In the genomic region with DNA sequence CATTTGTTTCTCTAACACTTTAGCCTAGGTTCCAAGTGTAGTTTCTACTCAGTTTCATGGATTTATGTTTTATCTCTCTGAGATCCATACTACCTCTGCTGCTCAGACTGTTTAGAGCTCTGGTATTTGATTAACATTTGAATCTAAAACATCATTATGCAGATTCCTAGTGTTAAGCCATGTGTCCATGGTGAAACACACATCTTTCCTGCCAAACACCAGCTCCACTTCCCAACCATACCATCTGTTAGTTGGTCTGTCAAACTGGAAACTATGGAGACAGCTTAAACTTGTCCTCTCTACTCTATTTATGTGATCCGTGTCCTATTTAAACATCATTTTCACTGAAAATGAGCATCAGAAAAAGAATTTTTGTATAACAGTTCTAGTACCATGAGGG, we compare ENCODE assay signal across 19 mouse cellular contexts.
DNase-seq lines count a peak whose midpoint lies in the region; ATAC-seq lines count a peak whose summit lies in the region.
"Had no signal": no experiment of that assay in that cellular context is flagged by ENCODE, and none has a peak within 500 bp of the region (broad histone marks: within the 10 kb centered on the region; RNA-seq: fewer than 3 reads in every experiment).

No protein-coding gene starts in this region.

- ATAC-seq in frontal cortex, adult (ENCODE audit: low TSS enrichment): peak; percentile 97
- ATAC-seq: intestine, embryonic 15.5 days had no signal

- no peak for DNase-seq in frontal cortex, postnatal 14 days (ENCODE audit: low spot score in 2 of 2)
- peak; percentile 31 to 70 for DNase-seq in right cerebral cortex, postnatal 10 days (ENCODE audit: low spot score in 2 of 2)
- DNase-seq in right cerebral cortex, adult 2 months (ENCODE audit: low spot score in 2 of 2): no peak
- peak; percentile 57 for DNase-seq in layer of hippocampus, adult 9-10 months (ENCODE audit: low spot score)
- peak; percentile 90 for DNase-seq in telencephalon, adult 2 months (ENCODE audit: low read depth, low spot score)
- no peak for DNase-seq in retina, embryonic 14.5 days (ENCODE audit: low spot score)
- no peak for DNase-seq in lung, postnatal 25 days (ENCODE audit: low spot score)
- DNase-seq: adrenal gland, postnatal 36 days; B cell, adult 2 months; cerebellum, adult 8-10 months; gastrocnemius, postnatal 14 days; heart, adult 18-20 months; kidney, postnatal 4 days; lung, adult 2 months; lung, postnatal 4 days; retina, postnatal 1 day; thymus, postnatal 36 days had no signal

Comparison
In these comparisons a context has a peak if more than half of its experiments do, and no peak if none do; other contexts are left out.
1. DNase-seq: peak in right cerebral cortex, postnatal 10 days (2 of 2), layer of hippocampus, adult 9-10 months (single experiment) and telencephalon, adult 2 months (single experiment); none in frontal cortex, postnatal 14 days (0 of 2), right cerebral cortex, adult 2 months (0 of 2), retina, embryonic 14.5 days (single experiment) and lung, postnatal 25 days (single experiment).